Mouse (Mus musculus) embryonic facial prominence, embryonic 11.5 days (tissue): ENCODE measurements at regions not wholly inside any gene's neighbourhood (a gene's known extent, or its start where the extent isn't known, plus 50 kb on each side); places are given as distances from the start of the nearest gene placed in this dataset. TPM values are rescaled to one million over a fixed set of nuclear protein-coding genes. Genes with fewer than 3 reads are reported as not detected.
A peak's percentile ranks its signal among the peaks of the same experiment; 100 is the strongest.

Experiments used
- ATAC-seq: fragments of 200-750 bp; cut with Nextera tagmentation; replicated peaks from 2 replicates; pipeline ENCODE4 v1.8.0; 2017; ENCODE audit warnings: low read depth; ENCODE audit not compliant: insufficient number of reproducible peaks, low FRiP score, low TSS enrichment
- DNase-seq: peaks from one replicate; pipeline ENCODE4 v3.0.0-alpha.2; 2015; ENCODE audit warnings: low spot score
- H3K27ac ChIP-seq: fragments of 300-500 bp; sonication (generic); replicated peaks from 2 replicates; pipeline ENCODE4 v1.5.1; 2014; ENCODE audit warnings: mild to moderate bottlenecking, low read depth, low read length, control low read depth
- H3K27me3 ChIP-seq: fragments of 300-500 bp; sonication (generic); 2 replicates; pipeline ENCODE4 v1.6.1; 2014; ENCODE audit warnings: mild to moderate bottlenecking, low read length, moderate library complexity, mixed read lengths; ENCODE audit not compliant: control insufficient read depth, insufficient read depth
- H3K36me3 ChIP-seq: fragments of 300-500 bp; sonication (generic); replicated peaks from 2 replicates; pipeline ENCODE4 v1.6.1; 2014; ENCODE audit warnings: low read depth, mild to moderate bottlenecking, low read length, moderate library complexity, mixed read lengths; ENCODE audit not compliant: control insufficient read depth, insufficient read depth
- H3K4me1 ChIP-seq: fragments of 300-500 bp; sonication (generic); 2 replicates; pipeline ENCODE4 v1.6.1; 2014; ENCODE audit warnings: low read length, mixed read lengths; ENCODE audit not compliant: control insufficient read depth, insufficient read depth
- H3K4me2 ChIP-seq: fragments of 300-500 bp; sonication (generic); 2 replicates; pipeline ENCODE4 v1.6.1; 2014; ENCODE audit warnings: low read depth, mild to moderate bottlenecking, control low read depth, low read length, moderate library complexity
- H3K4me3 ChIP-seq: fragments of 300-500 bp; sonication (generic); 2 replicates; pipeline ENCODE4 v1.5.1; 2014; ENCODE audit warnings: low read depth, low read length, control low read depth
- H3K9ac ChIP-seq: fragments of 300-500 bp; sonication (generic); replicated peaks from 2 replicates; pipeline ENCODE4 v1.6.1; 2014; ENCODE audit warnings: mild to moderate bottlenecking, control low read depth, low read length
- H3K9me3 ChIP-seq: fragments of 300-500 bp; sonication (generic); replicated peaks from 2 replicates; pipeline ENCODE4 v1.6.1; 2016; ENCODE audit warnings: mild to moderate bottlenecking, low read length, inconsistent platforms, mixed read lengths; ENCODE audit not compliant: control insufficient read depth
- WGBS: fragments of 180-500 bp; shearing (Covaris S2); extraction: QIAGEN DNeasy Blood & Tissue Kit; methylation state at CpG from one replicate; pipeline ENCODE4 v1.1.7; 2014; 5-methylcytosine and 5-hydroxymethylcytosine counted together
- microRNA counts: library from miRNA; unstranded; fragments of <30 nt; microRNA quantifications from one replicate; lab custom pipeline; 2016
- microRNA-seq: library from miRNA; unstranded; fragments of <30 nt; microRNA quantifications from one replicate; pipeline ENCODE4, GENCODE M21; 2016; ENCODE audit warnings: borderline number of aligned reads

GRCm38 (mm10) chr10:91823499-91823898, 642.4 kb upstream of the Tmpo start:
- no peaks in the 10 kb centered on the region for H3K9me3 ChIP-seq
- WGBS: 91% methylated on average over 5 of the region's 5 CpGs
- no peak for ATAC-seq
- H3K4me3 ChIP-seq: no peak overlapping the region
- no peaks in the 10 kb centered on the region for H3K4me1 ChIP-seq
- no peaks in the 10 kb centered on the region for H3K36me3 ChIP-seq
- DNase-seq: no peak
- no peak overlapping the region for H3K27ac ChIP-seq
- H3K4me2 ChIP-seq: no peak overlapping the region
- H3K27me3 ChIP-seq: no peaks in the 10 kb centered on the region
- H3K9ac ChIP-seq: no peak overlapping the region

GRCm38 (mm10) chr10:91804870-91805269, 623.8 kb upstream of the Tmpo start:
- no peaks in the 10 kb centered on the region for H3K9me3 ChIP-seq
- no peak overlapping the region for H3K9ac ChIP-seq
- 90% methylated on average over 3 of the region's 3 CpGs for WGBS
- no peaks in the 10 kb centered on the region for H3K27me3 ChIP-seq
- H3K4me3 ChIP-seq: no peak overlapping the region
- H3K4me1 ChIP-seq: no peaks in the 10 kb centered on the region
- no peaks in the 10 kb centered on the region for H3K36me3 ChIP-seq
- ATAC-seq: no peak
- H3K27ac ChIP-seq: no peak overlapping the region
- no peak for DNase-seq
- H3K4me2 ChIP-seq: no peak overlapping the region

MicroRNAs in the stretch of these regions (microRNA counts, 519-probe panel; counts per million panel counts)
- 4,421 counts per million, percentile 73 among the panel's probes with 10 or more counts for microRNA mmu-miR-135a (lab: Ali Mortazavi, UCI)

Small RNA genes lying in the stretch of these regions (microRNA-seq; reads per million reads assigned to microRNA genes)
- gene Gm22582 (not detected), gene Mir1251 (87.5 reads per million, percentile 38 among the genes with 10 or more reads in this experiment), gene Mir135a-2 (33.9 reads per million, percentile 27 among the genes with 10 or more reads in this experiment)
